Mouse (Mus musculus) ES-Bruce4 (cell line): ENCODE measurements around the gene Suds3.

Experiments
- CTCF ChIP-seq: IDR thresholded peaks from one replicate; pipeline ENCODE4 v1.8.1; 2011; ENCODE audit warnings: low read depth, low read length
- EP300 ChIP-seq: IDR thresholded peaks from 2 replicates; pipeline ENCODE4 v1.6.1; 2011; ENCODE audit warnings: low read depth, low read length; ENCODE audit not compliant: insufficient read depth
- POLR2A ChIP-seq: IDR thresholded peaks from one replicate; pipeline ENCODE4 v1.8.1; 2011; ENCODE audit warnings: low read length; ENCODE audit not compliant: insufficient read depth

GRCm38 (mm10) chr5:117068808-117069497 lies 47.0 kb downstream of the Suds3 start:
- TF ChIP-seq CTCF (no peak), POLR2A (no peak), EP300 (no peak)
